Mouse (Mus musculus): ENCODE measurements at regions not wholly inside any gene's neighbourhood (a gene's known extent, or its start where the extent isn't known, plus 50 kb on each side); places are given as distances from the start of the nearest gene placed in this dataset.
A peak's percentile ranks its signal among the peaks of the same experiment; 100 is the strongest.

GRCm38 (mm10) chr1:41380013-41380412, 574.6 kb downstream of the Tmem182 start:
- TF ChIP-seq CTCF (IDR thresholded peaks at IDR 0.05; ENCODE audit: borderline replicate concordance, extremely low read depth, insufficient read depth, insufficient read length) (no peak), POLR2A (IDR thresholded peaks at IDR 0.05; ENCODE audit: borderline replicate concordance, extremely low read depth, insufficient read depth, insufficient read length, poor library complexity, severe bottlenecking) (no peak)
- peak; percentile 83 for DNase-seq (ENCODE audit: low read depth)

DNA sequence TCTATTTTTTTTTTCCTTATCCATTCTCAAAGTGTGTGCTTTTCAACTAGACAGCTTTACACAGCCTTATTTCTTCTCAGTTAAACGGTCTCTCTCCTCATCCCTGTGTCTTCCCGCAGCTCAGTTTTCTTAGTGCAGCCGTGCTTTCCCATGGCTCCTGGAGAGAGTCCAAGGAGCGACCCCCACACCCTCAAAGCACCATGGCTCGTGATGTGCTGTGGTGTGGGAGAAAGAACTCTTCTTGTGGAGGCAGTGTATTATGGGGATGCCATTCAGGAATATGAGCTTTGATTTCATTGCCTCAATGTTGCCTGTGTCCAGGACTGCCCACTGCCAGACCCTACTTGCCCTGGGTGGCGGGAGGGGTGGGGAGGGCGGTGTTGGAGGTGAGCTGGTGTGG, 576.1 kb downstream of the Tmem182 start:
- DNase-seq (ENCODE audit: low read depth) = peak; percentile 46
- TF ChIP-seq POLR2A (IDR thresholded peaks at IDR 0.05; ENCODE audit: borderline replicate concordance, extremely low read depth, insufficient read depth, insufficient read length, poor library complexity, severe bottlenecking) (no peak), CTCF (IDR thresholded peaks at IDR 0.05; ENCODE audit: borderline replicate concordance, extremely low read depth, insufficient read depth, insufficient read length) (no peak)

GRCm38 (mm10) chr1:41384731-41385130, 579.3 kb downstream of the Tmem182 start:
- DNase-seq (ENCODE audit: low read depth) = no peak
- TF ChIP-seq POLR2A (IDR thresholded peaks at IDR 0.05; ENCODE audit: borderline replicate concordance, extremely low read depth, insufficient read depth, insufficient read length, poor library complexity, severe bottlenecking) (no peak), CTCF (IDR thresholded peaks at IDR 0.05; ENCODE audit: borderline replicate concordance, extremely low read depth, insufficient read depth, insufficient read length) (no peak)

DNA sequence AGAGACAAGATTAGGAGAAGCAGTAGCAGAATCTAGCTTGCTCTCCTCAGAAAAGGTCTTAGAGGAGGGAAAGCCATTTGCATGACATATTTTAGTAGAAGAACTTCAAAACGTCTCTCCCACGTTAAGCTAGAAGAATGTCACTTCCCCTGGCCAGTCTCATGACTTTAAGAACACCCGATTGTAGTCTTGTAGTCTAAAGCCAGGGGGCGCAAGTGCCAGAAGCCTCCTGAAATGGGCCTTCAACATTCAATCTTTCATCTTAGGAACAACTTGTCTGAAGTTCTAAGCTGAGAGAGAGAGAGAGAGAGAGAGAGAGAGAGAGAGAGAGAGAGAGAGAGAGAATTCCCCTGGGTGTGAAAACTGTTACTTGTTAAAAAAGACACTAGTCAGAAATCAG, 581.0 kb downstream of the Tmem182 start:
- TF ChIP-seq POLR2A (IDR thresholded peaks at IDR 0.05; ENCODE audit: borderline replicate concordance, extremely low read depth, insufficient read depth, insufficient read length, poor library complexity, severe bottlenecking) (no peak), CTCF (IDR thresholded peaks at IDR 0.05; ENCODE audit: borderline replicate concordance, extremely low read depth, insufficient read depth, insufficient read length) (peak; percentile 22; the same call in 1 of the 2 replicates)
- DNase-seq (ENCODE audit: low read depth) = no peak

- TF ChIP-seq CTCF (IDR thresholded peaks at IDR 0.05; ENCODE audit: borderline replicate concordance, extremely low read depth, insufficient read depth, insufficient read length) (no peak), POLR2A (IDR thresholded peaks at IDR 0.05; ENCODE audit: borderline replicate concordance, extremely low read depth, insufficient read depth, insufficient read length, poor library complexity, severe bottlenecking) (no peak)
- DNase-seq (ENCODE audit: low read depth) = peak; percentile 98
Measured at GRCm38 (mm10) chr1:41390102-41390884, 584.9 kb downstream of the Tmem182 start.

DNA sequence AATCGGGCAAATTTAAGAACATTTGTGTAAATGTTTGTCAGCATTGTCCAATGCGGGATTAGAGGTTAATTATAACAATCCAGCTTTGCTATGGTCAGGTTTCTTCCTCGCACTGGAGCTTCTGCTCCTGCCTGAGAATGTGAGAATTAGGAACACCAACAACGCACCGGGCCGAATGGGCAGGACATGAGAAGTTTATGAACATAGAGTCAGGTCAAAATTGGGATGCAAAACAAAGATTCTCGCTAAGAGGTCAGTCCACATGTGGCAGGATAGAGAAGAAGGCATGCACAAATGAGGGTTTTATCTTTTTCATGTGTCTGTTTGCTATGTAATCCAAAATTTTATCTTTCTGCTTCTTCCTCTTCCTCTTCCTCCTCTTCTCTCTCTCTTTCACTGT, 585.7 kb downstream of the Tmem182 start:
- no peak for TF ChIP-seq CTCF (IDR thresholded peaks at IDR 0.05; ENCODE audit: borderline replicate concordance, extremely low read depth, insufficient read depth, insufficient read length)
- TF ChIP-seq POLR2A (IDR thresholded peaks at IDR 0.05; ENCODE audit: borderline replicate concordance, extremely low read depth, insufficient read depth, insufficient read length, poor library complexity, severe bottlenecking) = no peak
- peak; percentile 18 for DNase-seq (ENCODE audit: low read depth)

DNA sequence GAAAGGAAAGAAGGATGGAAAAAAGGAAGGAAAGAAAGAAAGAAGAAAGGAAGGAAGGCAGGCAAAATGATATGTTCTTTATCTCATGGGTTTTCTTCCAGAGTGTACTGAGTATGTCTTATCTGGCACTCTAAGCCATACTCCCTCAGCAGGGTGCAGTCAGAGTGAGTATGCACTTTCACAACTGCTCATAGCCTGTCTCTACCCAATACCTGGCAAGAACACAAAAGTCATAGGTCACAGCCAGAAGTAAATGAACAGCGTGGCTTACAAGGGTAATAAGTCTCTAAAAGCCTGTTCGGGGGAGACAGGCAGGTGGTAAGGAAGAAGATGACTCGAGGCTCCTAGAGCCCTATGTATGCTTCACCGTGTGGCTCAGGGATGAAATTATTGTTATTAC, 587.9 kb downstream of the Tmem182 start:
- TF ChIP-seq CTCF (IDR thresholded peaks at IDR 0.05; ENCODE audit: borderline replicate concordance, extremely low read depth, insufficient read depth, insufficient read length) = no peak
- no peak for TF ChIP-seq POLR2A (IDR thresholded peaks at IDR 0.05; ENCODE audit: borderline replicate concordance, extremely low read depth, insufficient read depth, insufficient read length, poor library complexity, severe bottlenecking)
- no peak for DNase-seq (ENCODE audit: low read depth)

GRCm38 (mm10) chr1:41395081-41395480, 589.7 kb downstream of the Tmem182 start:
- TF ChIP-seq CTCF (IDR thresholded peaks at IDR 0.05; ENCODE audit: borderline replicate concordance, extremely low read depth, insufficient read depth, insufficient read length) (no peak), POLR2A (IDR thresholded peaks at IDR 0.05; ENCODE audit: borderline replicate concordance, extremely low read depth, insufficient read depth, insufficient read length, poor library complexity, severe bottlenecking) (no peak)
- no peak for DNase-seq (ENCODE audit: low read depth)

GRCm38 (mm10) chr1:41410533-41410932, 605.1 kb downstream of the Tmem182 start:
- TF ChIP-seq POLR2A (IDR thresholded peaks at IDR 0.05; ENCODE audit: borderline replicate concordance, extremely low read depth, insufficient read depth, insufficient read length, poor library complexity, severe bottlenecking) (no peak), CTCF (IDR thresholded peaks at IDR 0.05; ENCODE audit: borderline replicate concordance, extremely low read depth, insufficient read depth, insufficient read length) (no peak)
- DNase-seq (ENCODE audit: low read depth) = peak; percentile 68

DNA sequence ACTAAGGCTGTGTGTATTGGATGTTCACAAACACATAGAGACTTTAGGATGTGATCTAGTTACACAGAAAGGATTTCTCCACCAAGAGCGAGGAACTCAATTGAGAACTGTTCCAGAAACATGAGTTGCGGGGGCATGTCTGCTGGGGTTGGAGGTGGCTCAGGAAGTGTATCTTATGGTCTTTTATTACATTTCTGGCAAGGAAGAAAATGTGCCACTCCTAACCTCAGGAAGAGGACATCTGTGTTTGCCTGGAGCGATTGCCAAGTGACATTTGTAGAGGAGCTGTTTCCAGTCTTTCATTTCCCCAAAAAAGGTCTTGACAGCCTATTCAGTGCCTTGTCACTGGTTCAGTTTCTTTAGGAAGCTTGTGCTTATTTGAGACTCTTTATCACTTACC, 606.2 kb downstream of the Tmem182 start:
- no peak for DNase-seq (ENCODE audit: low read depth)
- TF ChIP-seq CTCF (IDR thresholded peaks at IDR 0.05; ENCODE audit: borderline replicate concordance, extremely low read depth, insufficient read depth, insufficient read length) (no peak), POLR2A (IDR thresholded peaks at IDR 0.05; ENCODE audit: borderline replicate concordance, extremely low read depth, insufficient read depth, insufficient read length, poor library complexity, severe bottlenecking) (no peak)

- DNase-seq (ENCODE audit: low read depth) = no peak
- no peak for TF ChIP-seq POLR2A (IDR thresholded peaks at IDR 0.05; ENCODE audit: borderline replicate concordance, extremely low read depth, insufficient read depth, insufficient read length, poor library complexity, severe bottlenecking)
- TF ChIP-seq CTCF (IDR thresholded peaks at IDR 0.05; ENCODE audit: borderline replicate concordance, extremely low read depth, insufficient read depth, insufficient read length) = no peak
Measured at GRCm38 (mm10) chr1:41412078-41412477, 606.7 kb downstream of the Tmem182 start.
